Mouse (Mus musculus): Measurements from ENCODE around the gene Brd2. TPM values are rescaled to one million over a fixed set of nuclear protein-coding genes. Genes with fewer than 3 reads are reported as not detected.

The Brd2 gene
- 212 TPM for polyA plus RNA-seq (2014; fragmentation: Illumina TruSeq; extraction: RNeasy Lipid Tissue Mini Kit (QIAGEN cat#74804); ENCODE audit: low read depth, low replicate concordance)

DNA sequence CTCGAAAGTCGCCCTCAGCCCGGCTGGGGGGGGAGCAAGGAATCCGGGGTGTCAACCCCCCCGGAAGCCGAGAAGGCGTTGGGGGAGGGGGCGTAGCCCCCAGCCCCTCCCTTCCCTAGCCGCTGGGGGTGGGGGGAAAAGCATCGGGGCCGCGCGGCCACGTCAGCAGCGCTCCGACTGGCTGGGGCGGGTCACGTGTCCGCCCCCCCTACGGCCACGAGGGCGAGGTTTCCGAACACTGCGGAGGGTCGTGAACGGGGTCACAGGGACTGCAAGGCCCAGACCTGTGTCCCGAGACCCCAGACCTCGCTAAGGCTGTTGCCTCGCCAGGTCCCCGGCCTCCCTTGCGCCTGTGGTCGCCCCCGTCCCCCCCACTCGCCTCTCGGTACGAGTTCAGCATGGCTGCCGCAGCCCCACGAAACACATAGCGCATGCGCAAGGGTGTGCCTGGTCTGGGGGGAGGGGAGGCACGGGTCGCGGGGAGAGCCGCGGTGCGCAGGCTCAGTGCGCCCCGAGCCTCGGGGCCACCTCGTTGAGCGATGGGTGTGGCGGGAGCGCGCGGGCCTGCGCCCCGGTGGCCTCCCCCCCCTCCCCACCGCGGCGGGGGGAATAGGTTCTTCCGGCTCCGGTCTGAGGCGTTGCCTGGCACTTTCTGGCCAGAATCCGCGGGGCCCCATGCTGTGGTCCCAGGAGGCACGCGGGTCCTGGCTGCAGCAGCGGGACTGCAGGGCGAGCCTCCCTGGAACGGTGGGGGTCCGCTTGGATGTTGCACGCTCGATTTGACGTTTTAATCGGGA, at the start of gene Brd2:
Gene Brd2, minus strand, starts transcription at position 447 of the 797 bp plus-strand sequence.

DNA sequence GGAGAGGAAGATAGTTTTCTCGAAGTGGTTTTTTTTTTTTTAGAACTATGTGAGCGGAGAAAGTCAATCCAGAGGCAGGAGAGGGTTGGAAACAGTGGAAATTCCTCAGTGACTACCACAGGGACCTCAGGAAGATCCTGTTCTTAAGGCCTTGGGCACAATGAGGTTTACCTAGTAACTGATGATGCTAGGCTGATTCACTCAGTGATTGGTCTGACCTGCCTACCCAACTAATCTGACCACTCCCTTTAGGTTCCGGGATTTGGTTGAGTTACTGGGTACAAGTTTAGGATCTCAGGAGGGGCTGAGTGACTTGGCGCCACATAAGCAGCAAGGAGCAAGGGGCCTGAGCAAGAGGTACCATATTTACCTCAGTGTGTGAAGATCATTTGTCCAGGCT, 30.5 kb upstream of the Brd2 start, which contains the start of gene H2-DMb1:
Gene H2-DMb1, plus strand, starts transcription at position 150 of the 400 bp plus-strand sequence.

DNA sequence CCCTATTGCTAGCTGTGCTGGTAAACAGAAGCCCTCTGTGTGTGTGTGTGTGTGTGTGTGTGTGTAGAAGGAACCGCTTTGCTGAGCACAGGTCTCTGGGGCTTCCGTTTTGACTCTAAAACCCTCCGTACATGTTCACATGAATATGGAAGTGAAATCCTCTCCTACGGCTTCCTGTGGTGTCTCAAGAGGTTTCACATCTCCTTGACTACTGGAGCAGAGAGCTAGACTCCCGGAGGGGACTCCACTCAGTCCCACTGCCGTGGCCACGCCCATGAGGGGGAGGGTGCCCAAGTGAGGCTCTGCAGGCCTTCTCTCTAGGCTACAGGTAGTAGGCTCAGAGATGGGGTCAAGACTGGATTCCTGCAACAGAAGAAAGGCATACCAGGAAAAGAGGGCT, 20.6 kb upstream of the Brd2 start, which contains the start of gene H2-DMb2:
Gene H2-DMb2, plus strand, starts transcription at position 275 of the 400 bp plus-strand sequence.

DNA sequence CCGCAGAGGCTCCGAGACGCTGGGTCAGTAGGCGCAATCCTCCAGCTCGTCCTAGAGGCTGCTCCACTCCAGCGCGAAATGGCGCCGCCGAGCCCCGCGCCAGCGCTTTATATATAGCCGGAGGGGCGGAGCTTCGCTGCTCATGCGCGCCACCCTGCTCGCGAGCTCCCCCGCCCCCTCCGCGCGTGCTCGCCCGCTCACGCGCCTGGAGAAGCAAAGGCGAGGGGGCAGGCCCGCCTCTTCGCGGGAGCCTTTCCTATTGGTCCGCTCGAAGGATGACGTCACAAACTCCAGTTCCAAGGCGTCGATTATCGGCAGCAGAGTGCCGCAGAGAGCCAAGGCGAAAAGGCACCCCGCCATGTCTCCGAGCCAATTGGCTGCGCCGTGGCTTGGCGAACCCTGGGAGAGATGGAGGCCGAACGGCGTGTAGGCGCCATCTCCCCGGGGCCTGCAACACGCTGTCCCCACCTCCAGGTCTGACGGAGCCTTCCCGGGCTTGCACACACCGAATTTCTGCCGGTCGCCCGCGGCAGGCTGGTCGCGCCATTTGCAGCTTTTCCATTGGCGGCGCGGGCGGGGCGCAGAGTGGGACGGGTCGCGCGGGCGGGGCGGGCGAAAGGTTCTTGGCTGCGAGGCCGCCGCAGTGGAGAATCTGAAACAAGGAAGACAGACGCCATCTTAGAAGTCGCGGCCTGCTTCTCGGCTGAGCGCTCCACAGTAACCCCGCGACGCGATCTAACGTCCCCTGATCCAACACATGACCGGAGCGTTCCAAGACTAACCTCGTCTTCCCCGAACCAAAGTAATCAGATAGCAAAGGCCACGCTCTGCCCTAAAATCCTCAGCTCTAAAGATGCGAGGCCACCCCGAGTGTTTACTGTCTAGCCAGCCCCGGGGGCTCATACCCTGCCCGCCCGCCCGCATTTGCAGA, 2.9 kb downstream of the Brd2 start, which contains the start of gene H2-DMa:
Gene H2-DMa, plus strand, starts transcription at position 293 of the 931 bp plus-strand sequence.

DNA sequence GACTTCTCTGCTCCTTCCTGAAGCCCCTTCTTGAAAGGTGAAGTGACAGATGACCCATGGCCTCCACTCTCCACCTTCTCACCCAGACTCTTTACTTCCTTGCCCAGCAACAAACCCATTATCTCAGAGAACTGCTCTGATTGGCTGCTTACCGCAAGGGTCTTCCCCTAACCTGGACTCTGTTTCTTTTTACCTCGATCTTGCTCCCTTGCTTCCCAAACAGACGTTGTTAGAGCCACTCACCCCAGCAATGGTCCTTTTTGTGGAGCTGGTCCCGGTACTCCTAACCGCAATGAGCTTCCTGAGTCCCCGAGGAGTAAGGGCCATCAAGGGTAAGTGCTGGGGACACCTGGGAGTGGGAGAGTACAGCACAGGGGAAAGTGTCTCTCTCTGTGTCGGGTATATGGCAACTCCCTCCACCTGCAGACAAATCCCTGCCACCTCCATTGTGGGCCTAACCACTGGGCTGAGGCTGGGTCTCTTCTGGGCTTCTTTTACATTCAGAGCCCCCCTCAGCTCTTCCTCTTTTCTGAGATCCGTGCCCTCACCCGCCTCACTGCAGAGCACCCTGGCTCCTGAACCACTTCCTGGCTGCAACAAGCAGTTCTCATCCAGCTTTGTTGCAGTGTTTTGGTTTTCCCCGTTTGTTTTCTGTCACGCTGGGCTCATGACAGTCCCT, 30.1 kb downstream of the Brd2 start, which contains the start of gene H2-Oa:
Gene H2-Oa, plus strand, starts transcription at position 144 of the 679 bp plus-strand sequence.

Other genes with a start within 250 kb of the Brd2 start
- not detected for gene Gm7029, start 248.8 kb downstream of the Brd2 start, polyA plus RNA-seq (2014; fragmentation: Illumina TruSeq; extraction: RNeasy Lipid Tissue Mini Kit (QIAGEN cat#74804); ENCODE audit: low read depth, low replicate concordance)
- not detected for gene Kifc1, start 232.0 kb downstream of the Brd2 start, polyA plus RNA-seq (2014; fragmentation: Illumina TruSeq; extraction: RNeasy Lipid Tissue Mini Kit (QIAGEN cat#74804); ENCODE audit: low read depth, low replicate concordance)
- not detected for gene Platr17, start 217.5 kb downstream of the Brd2 start, polyA plus RNA-seq (2014; fragmentation: Illumina TruSeq; extraction: RNeasy Lipid Tissue Mini Kit (QIAGEN cat#74804); ENCODE audit: low read depth, low replicate concordance)
- gene Daxx, start 213.2 kb downstream of the Brd2 start, polyA plus RNA-seq (2014; fragmentation: Illumina TruSeq; extraction: RNeasy Lipid Tissue Mini Kit (QIAGEN cat#74804); ENCODE audit: low read depth, low replicate concordance): 6.5 TPM
- gene Tapbp, start 206.7 kb downstream of the Brd2 start, polyA plus RNA-seq (2014; fragmentation: Illumina TruSeq; extraction: RNeasy Lipid Tissue Mini Kit (QIAGEN cat#74804); ENCODE audit: low read depth, low replicate concordance): 54.8 TPM
- 1.8 TPM for gene Zbtb22, start 206.7 kb downstream of the Brd2 start, polyA plus RNA-seq (2014; fragmentation: Illumina TruSeq; extraction: RNeasy Lipid Tissue Mini Kit (QIAGEN cat#74804); ENCODE audit: low read depth, low replicate concordance)
- 8.0 TPM for gene Rgl2, start 193.1 kb downstream of the Brd2 start, polyA plus RNA-seq (2014; fragmentation: Illumina TruSeq; extraction: RNeasy Lipid Tissue Mini Kit (QIAGEN cat#74804); ENCODE audit: low read depth, low replicate concordance)
- 8.4 TPM for gene Pfdn6, start 182.3 kb downstream of the Brd2 start, polyA plus RNA-seq (2014; fragmentation: Illumina TruSeq; extraction: RNeasy Lipid Tissue Mini Kit (QIAGEN cat#74804); ENCODE audit: low read depth, low replicate concordance)
- gene Wdr46, start 182.0 kb downstream of the Brd2 start, polyA plus RNA-seq (2014; fragmentation: Illumina TruSeq; extraction: RNeasy Lipid Tissue Mini Kit (QIAGEN cat#74804); ENCODE audit: low read depth, low replicate concordance): 0.25 TPM
- 0.38 TPM for gene B3galt4, start 171.1 kb downstream of the Brd2 start, polyA plus RNA-seq (2014; fragmentation: Illumina TruSeq; extraction: RNeasy Lipid Tissue Mini Kit (QIAGEN cat#74804); ENCODE audit: low read depth, low replicate concordance)
- 4.8 TPM for gene Vps52, start 166.8 kb downstream of the Brd2 start, polyA plus RNA-seq (2014; fragmentation: Illumina TruSeq; extraction: RNeasy Lipid Tissue Mini Kit (QIAGEN cat#74804); ENCODE audit: low read depth, low replicate concordance)
- 34.2 TPM for gene Rps18, start 166.6 kb downstream of the Brd2 start, polyA plus RNA-seq (2014; fragmentation: Illumina TruSeq; extraction: RNeasy Lipid Tissue Mini Kit (QIAGEN cat#74804); ENCODE audit: low read depth, low replicate concordance)
- 407 TPM for gene H2-K1, start 122.3 kb downstream of the Brd2 start, polyA plus RNA-seq (2014; fragmentation: Illumina TruSeq; extraction: RNeasy Lipid Tissue Mini Kit (QIAGEN cat#74804); ENCODE audit: low read depth, low replicate concordance)
- 1.8 TPM for gene Ring1, start 98.0 kb downstream of the Brd2 start, polyA plus RNA-seq (2014; fragmentation: Illumina TruSeq; extraction: RNeasy Lipid Tissue Mini Kit (QIAGEN cat#74804); ENCODE audit: low read depth, low replicate concordance)
- gene H2-Ke6, start 94.6 kb downstream of the Brd2 start, polyA plus RNA-seq (2014; fragmentation: Illumina TruSeq; extraction: RNeasy Lipid Tissue Mini Kit (QIAGEN cat#74804); ENCODE audit: low read depth, low replicate concordance): 1.2 TPM
- 0.88 TPM for gene Slc39a7, start 91.0 kb downstream of the Brd2 start, polyA plus RNA-seq (2014; fragmentation: Illumina TruSeq; extraction: RNeasy Lipid Tissue Mini Kit (QIAGEN cat#74804); ENCODE audit: low read depth, low replicate concordance)
- 1.5 TPM for gene Rxrb, start 90.8 kb downstream of the Brd2 start, polyA plus RNA-seq (2014; fragmentation: Illumina TruSeq; extraction: RNeasy Lipid Tissue Mini Kit (QIAGEN cat#74804); ENCODE audit: low read depth, low replicate concordance)
- 0.19 TPM for gene Col11a2, start 83.2 kb downstream of the Brd2 start, polyA plus RNA-seq (2014; fragmentation: Illumina TruSeq; extraction: RNeasy Lipid Tissue Mini Kit (QIAGEN cat#74804); ENCODE audit: low read depth, low replicate concordance)
- gene H2-Oa, start 30.3 kb downstream of the Brd2 start, polyA plus RNA-seq (2014; fragmentation: Illumina TruSeq; extraction: RNeasy Lipid Tissue Mini Kit (QIAGEN cat#74804); ENCODE audit: low read depth, low replicate concordance): not detected
- gene H2-DMa, start 3.1 kb downstream of the Brd2 start, polyA plus RNA-seq (2014; fragmentation: Illumina TruSeq; extraction: RNeasy Lipid Tissue Mini Kit (QIAGEN cat#74804); ENCODE audit: low read depth, low replicate concordance): 1.8 TPM
- gene H2-DMb2, start 20.7 kb upstream of the Brd2 start, polyA plus RNA-seq (2014; fragmentation: Illumina TruSeq; extraction: RNeasy Lipid Tissue Mini Kit (QIAGEN cat#74804); ENCODE audit: low read depth, low replicate concordance): 6.1 TPM
- gene H2-DMb1, start 30.4 kb upstream of the Brd2 start, polyA plus RNA-seq (2014; fragmentation: Illumina TruSeq; extraction: RNeasy Lipid Tissue Mini Kit (QIAGEN cat#74804); ENCODE audit: low read depth, low replicate concordance): 6.3 TPM
- gene Tap1, start 64.9 kb upstream of the Brd2 start, polyA plus RNA-seq (2014; fragmentation: Illumina TruSeq; extraction: RNeasy Lipid Tissue Mini Kit (QIAGEN cat#74804); ENCODE audit: low read depth, low replicate concordance): 4.0 TPM
- 7.7 TPM for gene Psmb9, start 65.1 kb upstream of the Brd2 start, polyA plus RNA-seq (2014; fragmentation: Illumina TruSeq; extraction: RNeasy Lipid Tissue Mini Kit (QIAGEN cat#74804); ENCODE audit: low read depth, low replicate concordance)
- 4.4 TPM for gene Psmb8, start 75.1 kb upstream of the Brd2 start, polyA plus RNA-seq (2014; fragmentation: Illumina TruSeq; extraction: RNeasy Lipid Tissue Mini Kit (QIAGEN cat#74804); ENCODE audit: low read depth, low replicate concordance)
- not detected for gene Tap2, start 80.9 kb upstream of the Brd2 start, polyA plus RNA-seq (2014; fragmentation: Illumina TruSeq; extraction: RNeasy Lipid Tissue Mini Kit (QIAGEN cat#74804); ENCODE audit: low read depth, low replicate concordance)
- gene H2-Ob, start 116.3 kb upstream of the Brd2 start, polyA plus RNA-seq (2014; fragmentation: Illumina TruSeq; extraction: RNeasy Lipid Tissue Mini Kit (QIAGEN cat#74804); ENCODE audit: low read depth, low replicate concordance): 25.2 TPM
- gene H2-Ab1, start 135.1 kb upstream of the Brd2 start, polyA plus RNA-seq (2014; fragmentation: Illumina TruSeq; extraction: RNeasy Lipid Tissue Mini Kit (QIAGEN cat#74804); ENCODE audit: low read depth, low replicate concordance): 61.2 TPM
- gene H2-Aa, start 165.2 kb upstream of the Brd2 start, polyA plus RNA-seq (2014; fragmentation: Illumina TruSeq; extraction: RNeasy Lipid Tissue Mini Kit (QIAGEN cat#74804); ENCODE audit: low read depth, low replicate concordance): 101 TPM
- 6.3 TPM for gene H2-Eb1, start 183.2 kb upstream of the Brd2 start, polyA plus RNA-seq (2014; fragmentation: Illumina TruSeq; extraction: RNeasy Lipid Tissue Mini Kit (QIAGEN cat#74804); ENCODE audit: low read depth, low replicate concordance)
- gene H2-Eb2, start 203.0 kb upstream of the Brd2 start, polyA plus RNA-seq (2014; fragmentation: Illumina TruSeq; extraction: RNeasy Lipid Tissue Mini Kit (QIAGEN cat#74804); ENCODE audit: low read depth, low replicate concordance): 5.7 TPM
- 1.0 TPM for gene Btnl2, start 232.2 kb upstream of the Brd2 start, polyA plus RNA-seq (2014; fragmentation: Illumina TruSeq; extraction: RNeasy Lipid Tissue Mini Kit (QIAGEN cat#74804); ENCODE audit: low read depth, low replicate concordance)

Data from sigmoid colon, adult 10 weeks (tissue).